20 mouse cellular contexts compared by ENCODE assay signal in the genomic region with DNA sequence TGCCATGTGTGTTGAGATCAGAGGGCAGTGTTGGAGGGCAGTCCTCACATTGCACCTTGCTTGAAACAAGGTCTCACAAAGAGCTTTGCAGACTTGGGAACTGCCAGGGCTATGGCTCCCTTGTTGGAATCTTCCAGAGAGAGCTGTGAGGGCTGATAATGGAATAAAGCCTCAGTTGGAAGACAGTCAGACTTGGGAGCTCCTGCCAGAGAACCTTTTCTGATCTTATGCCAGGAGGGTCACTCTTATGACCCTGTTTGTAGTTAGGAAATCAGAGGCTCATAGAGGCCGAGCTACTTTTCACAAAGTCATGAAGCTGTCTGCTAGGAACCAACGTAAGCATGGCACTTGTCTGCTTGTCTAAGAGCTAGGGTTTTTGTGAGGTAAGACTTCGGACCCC.
DNase-seq lines count a peak whose midpoint lies in the region; ATAC-seq and TF ChIP-seq lines count a peak whose summit lies in the region.
"Had no signal": no experiment of that assay in that cellular context is flagged by ENCODE, and none has a peak within 500 bp of the region (broad histone marks: within the 10 kb centered on the region; RNA-seq: fewer than 3 reads in every experiment).

No protein-coding gene starts in this region.

- no peak overlapping the region for H3K4me3 ChIP-seq in kidney, adult 2 months (ENCODE audit: insufficient read depth, low read depth, low read length)
- no peak overlapping the region for H3K4me3 ChIP-seq in kidney, embryonic 16.5 days (ENCODE audit: low read length)
- H3K4me3 ChIP-seq in embryonic facial prominence, embryonic 10.5 days = no peak overlapping the region
- H3K4me3 ChIP-seq in lung, embryonic 16.5 days (ENCODE audit: low read length) = no peak overlapping the region
- H3K4me3 ChIP-seq: heart, adult 2 months; hindbrain, embryonic 10.5 days; layer of hippocampus, adult 2 months; left cerebral cortex, adult 2 months; limb, embryonic 12.5 days; midbrain, embryonic 10.5 days; neural tube, embryonic 15.5 days; stomach, embryonic 15.5 days had no signal

- H3K4me1 ChIP-seq in kidney, adult 2 months (ENCODE audit: control insufficient read depth, insufficient read depth, low read length) = no peaks in the 10 kb centered on the region
- peaks cover 22% of the 10 kb centered on the region for H3K4me1 ChIP-seq in kidney, embryonic 16.5 days (ENCODE audit: insufficient read depth, low read length)
- H3K4me1 ChIP-seq in embryonic facial prominence, embryonic 10.5 days = peaks cover 37% of the 10 kb centered on the region
- H3K4me1 ChIP-seq in lung, embryonic 16.5 days (replicated peaks; ENCODE audit: control insufficient read depth, insufficient read depth, low read length) = peaks cover 29% of the 10 kb centered on the region
- H3K4me1 ChIP-seq: neural tube, embryonic 15.5 days; stomach, embryonic 15.5 days had no signal

- no peak for TF ChIP-seq POLR2A in kidney, adult 2 months (IDR thresholded peaks at IDR 0.05; ENCODE audit: low read depth, low read length)

- H3K9me3 ChIP-seq in kidney, embryonic 16.5 days (ENCODE audit: low read length) = no peaks in the 10 kb centered on the region
- H3K9me3 ChIP-seq in embryonic facial prominence, embryonic 10.5 days = peaks cover 3% of the 10 kb centered on the region; the same call in 1 of the 2 replicates
- no peaks in the 10 kb centered on the region for H3K9me3 ChIP-seq in lung, embryonic 16.5 days (ENCODE audit: control insufficient read depth, low read length)
- H3K9me3 ChIP-seq: hindbrain, embryonic 10.5 days; limb, embryonic 12.5 days; midbrain, embryonic 10.5 days; neural tube, embryonic 15.5 days; stomach, embryonic 15.5 days had no signal

- ATAC-seq in kidney, embryonic 16.5 days (ENCODE audit: low FRiP score, low TSS enrichment) = no peak
- peak; percentile 63; the same call in 1 of the 2 replicates for ATAC-seq in lung, embryonic 16.5 days (ENCODE audit: low read depth)
- no peak for ATAC-seq in erythroblast, adult 5-6 weeks (replicated peaks; ENCODE audit: low FRiP score, poor library complexity, severe bottlenecking)
- ATAC-seq: forebrain, embryonic 16.5 days; inflammation-experienced regulatory T-cells, adult 6 months; liver, postnatal 0 days had no signal

- no peaks in the 10 kb centered on the region for H3K27me3 ChIP-seq in kidney, adult 2 months (replicated peaks; ENCODE audit: control insufficient read depth, insufficient read depth, low read length)
- no peaks in the 10 kb centered on the region for H3K27me3 ChIP-seq in kidney, embryonic 16.5 days (ENCODE audit: insufficient read depth, low read length)
- H3K27me3 ChIP-seq in embryonic facial prominence, embryonic 10.5 days (replicated peaks; ENCODE audit: low read depth, poor library complexity, severe bottlenecking) = no peaks in the 10 kb centered on the region
- no peaks in the 10 kb centered on the region for H3K27me3 ChIP-seq in lung, embryonic 16.5 days (ENCODE audit: control insufficient read depth, insufficient read depth, low read depth, low read length)
- H3K27me3 ChIP-seq: limb, embryonic 12.5 days; neural tube, embryonic 15.5 days; stomach, embryonic 15.5 days had no signal

- DNase-seq in kidney, adult 2 months = peak; percentile 71
- DNase-seq in adrenal gland, postnatal 10 days = peak; percentile 69
- no peak for DNase-seq in embryonic facial prominence, embryonic 10.5 days (ENCODE audit: low spot score)
- DNase-seq in right cerebral cortex, adult 18-20 months = no peak
- DNase-seq: cerebellum, adult 18-20 months; liver, postnatal 0 days; thymus, postnatal 14 days had no signal

- no peaks in the 10 kb centered on the region for H3K36me3 ChIP-seq in kidney, adult 2 months (ENCODE audit: control insufficient read depth, insufficient read depth, low read length)
- no peaks in the 10 kb centered on the region for H3K36me3 ChIP-seq in kidney, embryonic 16.5 days (ENCODE audit: insufficient read depth, low read length)
- no peaks in the 10 kb centered on the region for H3K36me3 ChIP-seq in embryonic facial prominence, embryonic 10.5 days (replicated peaks)
- no peaks in the 10 kb centered on the region for H3K36me3 ChIP-seq in lung, embryonic 16.5 days (ENCODE audit: control insufficient read depth, insufficient read depth, low read length)
- H3K36me3 ChIP-seq: hindbrain, embryonic 10.5 days; limb, embryonic 12.5 days; midbrain, embryonic 10.5 days; neural tube, embryonic 15.5 days; stomach, embryonic 15.5 days had no signal

- no peak overlapping the region for H3K4me2 ChIP-seq in kidney, embryonic 16.5 days (replicated peaks; ENCODE audit: low read depth, low read length)
- no peak overlapping the region for H3K4me2 ChIP-seq in lung, embryonic 16.5 days (ENCODE audit: low read depth, low read length)
- H3K4me2 ChIP-seq: limb, embryonic 12.5 days; neural tube, embryonic 15.5 days; stomach, embryonic 15.5 days had no signal

- TF ChIP-seq CTCF in kidney, adult 2 months (conservative IDR thresholded peaks at IDR 0.05; ENCODE audit: insufficient read depth, insufficient read length, low read depth, low read length) = no peak

- WGBS in kidney, adult 2 months = 61% methylated on average over 3 of the region's 3 CpGs
- WGBS in kidney, embryonic 16.5 days = 64% methylated on average over 3 of the region's 3 CpGs
- 92% methylated on average over 3 of the region's 3 CpGs for WGBS in embryonic facial prominence, embryonic 10.5 days
- WGBS in lung, embryonic 16.5 days = 52% methylated on average over 3 of the region's 3 CpGs

- no peak overlapping the region for H3K9ac ChIP-seq in kidney, embryonic 16.5 days (replicated peaks; ENCODE audit: low read length)
- H3K9ac ChIP-seq in lung, embryonic 16.5 days (ENCODE audit: low read length) = no peak overlapping the region
- H3K9ac ChIP-seq: limb, embryonic 12.5 days; liver, postnatal 0 days; neural tube, embryonic 15.5 days; stomach, embryonic 15.5 days had no signal

- H3K27ac ChIP-seq in kidney, adult 2 months (ENCODE audit: insufficient read depth, low read depth, low read length) = no peak overlapping the region
- no peak overlapping the region for H3K27ac ChIP-seq in kidney, embryonic 16.5 days (ENCODE audit: low read length)
- 0 out of 2 replicates have a peak overlapping the region, but pooled peaks have one; percentile 15 for H3K27ac ChIP-seq in embryonic facial prominence, embryonic 10.5 days (replicated peaks)
- H3K27ac ChIP-seq in lung, embryonic 16.5 days (ENCODE audit: low read length) = no peak overlapping the region
- H3K27ac ChIP-seq: heart, adult 2 months; layer of hippocampus, adult 2 months; left cerebral cortex, adult 2 months; limb, embryonic 12.5 days; neural tube, embryonic 15.5 days; stomach, embryonic 15.5 days had no signal

Comparison
In these comparisons a context has a peak if more than half of its experiments do, and no peak if none do; other contexts are left out.
1. DNase-seq: peak in kidney, adult 2 months (single experiment) and adrenal gland, postnatal 10 days (single experiment); none in embryonic facial prominence, embryonic 10.5 days (single experiment) and right cerebral cortex, adult 18-20 months (single experiment).